Mouse (Mus musculus) frontal cortex, postnatal 36 days (tissue): ENCODE data around the gene Lhfp.
"Not testable (repeated sequence)": the region's sequence is repeated elsewhere in the genome, so short reads cannot be mapped to it uniquely, and the experiment has no call there.

Experiments
- DNase-seq, 2 experiments: peaks; one replicate each; pipeline ENCODE4 v3.0.0; 2022; ENCODE audit warnings: low spot score in 2 of 2

Gene Lhfp

GRCm38 (mm10) chr3:53266116-53266515 is 224.8 kb downstream of the Lhfp start:
- DNase-seq, result no peak

DNA sequence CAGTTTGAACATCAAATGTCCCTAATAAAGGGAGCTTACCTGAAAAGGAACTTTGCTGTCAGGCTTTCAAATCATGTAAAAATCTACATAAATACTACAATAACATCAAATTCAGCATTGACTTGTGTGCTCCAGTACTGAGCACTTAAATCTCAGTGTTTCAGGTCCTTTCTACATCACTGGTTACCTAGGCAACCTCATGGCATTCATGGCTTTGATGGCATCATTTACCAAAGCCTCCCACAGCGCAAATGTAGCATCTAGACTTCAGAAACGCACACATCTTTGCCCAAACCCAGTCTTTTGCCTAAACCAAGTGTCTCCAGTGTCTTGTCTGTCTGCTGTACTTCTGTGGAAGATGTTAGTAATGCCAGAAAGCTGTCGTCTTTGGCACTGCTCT is 225.7 kb downstream of the Lhfp start:
- no peak for DNase-seq

GRCm38 (mm10) chr3:53273220-53273619 is 231.9 kb downstream of the Lhfp start:
- no peak for DNase-seq

- no peak for DNase-seq
These were observed 236.7 kb downstream of the Lhfp start for GRCm38 (mm10) chr3:53277993-53278392.

DNA sequence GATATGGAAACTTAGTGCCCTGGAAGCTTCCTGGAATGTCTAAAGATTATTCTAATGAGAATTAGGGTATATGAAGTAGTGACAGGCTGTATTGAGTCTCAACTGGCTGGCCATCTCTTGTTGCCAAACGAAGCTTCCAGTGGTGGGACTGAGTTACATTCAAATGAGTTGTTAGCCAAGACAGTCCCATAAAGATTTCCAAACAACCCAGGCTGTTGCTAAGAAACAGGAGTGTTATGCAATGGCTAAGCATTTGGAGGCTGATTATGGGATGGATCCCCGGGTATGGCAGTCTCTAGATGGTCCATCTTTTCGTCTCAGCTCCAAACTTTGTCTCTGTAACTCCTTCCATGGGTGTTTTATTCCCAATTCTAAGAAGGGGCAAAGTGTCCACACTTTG is 240.7 kb downstream of the Lhfp start:
- DNase-seq, result not testable (repeated sequence)

GRCm38 (mm10) chr3:53284023-53284422 is 242.7 kb downstream of the Lhfp start:
- DNase-seq, result no peak

- DNase-seq, result no peak
These were observed 243.3 kb downstream of the Lhfp start for GRCm38 (mm10) chr3:53284471-53285177.

DNA sequence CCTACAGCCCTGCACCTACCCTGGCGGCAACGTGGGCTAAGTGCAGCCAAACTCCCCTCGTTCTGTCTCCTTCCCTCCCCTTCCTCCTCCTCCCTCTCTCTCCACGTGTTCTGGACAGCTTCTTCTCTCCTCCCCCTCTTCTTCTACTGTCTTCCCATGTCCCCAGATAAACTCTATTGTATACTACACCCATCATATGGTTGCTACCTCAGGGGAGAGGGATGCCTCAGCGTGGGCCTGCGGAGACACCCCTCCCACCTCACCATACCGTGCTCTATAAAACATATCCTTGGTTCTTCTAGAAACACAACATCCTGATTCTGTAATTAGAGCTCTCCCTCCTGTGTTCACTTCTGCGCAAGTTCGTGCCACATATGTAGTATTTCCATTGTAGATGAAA is 247.3 kb downstream of the Lhfp start:
- no peak for DNase-seq

DNA sequence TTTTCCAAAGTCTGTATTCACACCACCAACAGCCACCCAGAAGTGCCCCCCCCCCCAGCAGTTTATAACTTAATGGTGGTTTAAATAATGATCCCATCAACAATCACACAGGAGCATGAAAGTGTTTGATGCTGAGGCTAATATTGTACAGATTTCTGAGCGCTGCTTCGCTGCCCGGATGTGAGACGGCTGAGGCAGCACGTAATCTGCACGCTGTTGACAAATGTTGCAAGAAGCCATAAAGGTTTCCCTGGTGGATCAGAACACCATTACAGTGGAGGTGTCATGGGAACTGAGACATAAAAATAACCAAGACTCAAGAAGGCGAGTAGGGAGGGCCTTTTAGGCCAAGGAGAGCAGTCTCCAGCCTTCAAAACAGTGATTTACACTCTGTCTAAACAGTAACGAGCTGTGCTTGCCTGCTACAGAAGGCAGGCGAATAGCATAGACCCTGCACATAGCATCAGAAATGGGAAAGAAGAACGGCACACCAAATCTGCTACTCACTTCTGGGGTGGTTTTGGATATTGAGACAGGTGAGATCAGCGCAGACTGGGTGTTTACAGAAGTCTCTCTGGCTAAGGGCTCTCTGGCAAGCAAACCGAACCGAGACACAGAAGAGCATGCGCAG is 248.4 kb downstream of the Lhfp start:
- no peak for DNase-seq

DNA sequence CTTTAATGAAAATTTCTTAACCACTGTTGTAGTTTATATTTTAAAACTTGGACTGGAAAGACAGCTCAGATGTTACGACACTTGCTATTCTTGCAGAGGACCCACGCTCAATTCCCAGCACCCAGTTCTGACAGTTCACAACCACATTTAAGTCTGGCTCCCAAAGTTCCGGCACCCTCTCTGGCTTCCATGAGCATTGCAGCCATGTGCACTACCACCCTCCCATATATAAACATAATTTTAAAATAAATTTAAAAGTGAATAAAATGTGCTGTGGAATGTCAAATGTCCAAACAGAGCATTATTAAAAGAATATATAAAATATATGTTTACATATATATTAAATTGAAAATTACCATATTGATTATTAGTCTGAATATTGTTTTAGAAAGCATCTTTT is 249.9 kb downstream of the Lhfp start:
- DNase-seq, result no peak

DNA sequence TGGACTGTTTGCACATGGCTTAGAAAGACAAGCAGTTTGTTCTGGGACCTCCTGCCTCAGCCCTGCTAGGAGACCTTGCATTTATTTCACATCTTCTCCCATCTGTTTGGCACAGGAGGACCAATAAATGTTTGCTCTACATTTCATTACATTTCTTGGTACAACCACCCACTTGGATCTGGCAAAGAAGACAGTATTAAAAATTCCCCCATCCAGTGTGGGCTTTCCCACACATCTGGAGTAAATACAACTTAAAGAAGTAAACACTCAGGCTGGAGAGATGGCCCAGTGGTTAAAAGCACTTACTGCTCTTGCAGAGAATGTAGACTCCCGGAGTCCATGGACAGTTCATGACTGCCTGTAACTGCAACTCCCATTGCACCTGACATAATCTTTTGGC is 250.6 kb downstream of the Lhfp start:
- no peak for DNase-seq

GRCm38 (mm10) chr3:53292474-53292873 is 251.1 kb downstream of the Lhfp start:
- DNase-seq, result no peak

DNA sequence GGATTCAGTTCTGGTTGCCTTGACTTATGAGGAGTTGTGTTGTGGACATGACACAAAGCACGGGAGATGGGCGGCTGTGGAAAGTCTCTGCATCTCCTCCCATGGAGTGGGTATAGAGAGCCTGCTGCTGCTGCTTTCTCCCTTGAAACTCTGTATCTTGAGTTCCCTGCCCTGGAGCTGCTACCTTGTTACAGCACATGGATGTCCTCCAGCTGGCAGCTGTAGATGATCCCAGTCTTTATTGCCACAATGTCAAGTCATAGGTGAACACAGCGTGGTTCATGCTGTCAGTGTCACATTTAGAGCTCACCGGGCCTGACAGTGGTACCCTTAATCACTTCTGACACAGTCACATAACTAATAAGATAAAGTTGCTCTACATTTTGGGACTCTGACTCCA is 251.7 kb downstream of the Lhfp start:
- no peak for DNase-seq

- DNase-seq, result no peak
These were observed 252.6 kb downstream of the Lhfp start for GRCm38 (mm10) chr3:53293901-53294433.

DNA sequence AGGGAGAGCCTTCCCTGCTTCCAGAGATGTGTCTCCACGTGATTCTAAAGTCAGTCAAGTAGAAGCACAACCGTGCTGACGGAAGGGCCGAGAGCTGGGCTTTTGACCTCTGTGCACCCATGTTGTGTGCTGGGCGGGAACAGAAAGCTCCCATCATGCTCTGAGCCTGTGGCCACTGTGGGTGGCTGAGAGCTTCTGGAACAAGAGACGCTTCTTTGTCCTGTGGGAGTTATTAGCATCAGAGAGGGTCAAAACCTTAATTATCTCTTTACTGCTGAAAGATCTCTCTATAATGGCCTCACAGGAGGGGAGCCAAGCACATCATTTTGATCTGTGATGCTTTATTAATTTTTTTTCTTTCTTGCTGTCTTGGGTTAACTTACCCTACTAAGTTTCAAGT is 253.5 kb downstream of the Lhfp start:
- no peak for DNase-seq

DNA sequence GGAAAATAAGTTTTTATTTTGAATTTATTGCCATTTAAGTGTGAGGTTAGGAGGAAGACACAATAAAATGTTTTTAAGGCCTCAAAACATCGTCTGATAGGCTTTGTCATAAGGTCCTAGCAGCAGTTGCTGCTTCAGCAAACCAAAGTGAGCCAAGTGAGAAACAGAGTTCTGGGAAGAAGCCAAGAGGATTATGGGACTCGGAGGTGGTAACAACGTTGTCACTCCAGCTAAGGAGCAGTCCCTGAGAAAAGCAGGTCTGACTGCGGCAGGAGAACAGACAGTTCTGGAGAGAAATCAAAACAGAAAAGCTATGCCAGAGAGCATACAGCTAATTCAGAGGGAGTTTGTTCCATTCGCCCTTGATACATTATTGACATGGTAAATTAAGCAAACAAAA is 260.5 kb downstream of the Lhfp start:
- DNase-seq, result no peak

GRCm38 (mm10) chr3:53304123-53304900 is 263.0 kb downstream of the Lhfp start:
- no peak for DNase-seq

GRCm38 (mm10) chr3:53305860-53306259 is 264.5 kb downstream of the Lhfp start:
- no peak for DNase-seq

GRCm38 (mm10) chr3:53308649-53309048 is 267.3 kb downstream of the Lhfp start:
- DNase-seq, result no peak

- DNase-seq, result peak in 1 of 2 experiments; percentile 20
These were observed 268.8 kb downstream of the Lhfp start for GRCm38 (mm10) chr3:53310093-53310492.

GRCm38 (mm10) chr3:53310615-53311014 is 269.3 kb downstream of the Lhfp start:
- DNase-seq, result no peak
